Mouse (Mus musculus): ENCODE results near the gene Atf7ip2. TPM values are rescaled to one million over a fixed set of nuclear protein-coding genes. Genes with fewer than 3 reads are reported as not detected.

Atf7ip2 gene
- polyA plus RNA-seq, 1 experiment from 2014 or later, result 1.3 TPM

DNA sequence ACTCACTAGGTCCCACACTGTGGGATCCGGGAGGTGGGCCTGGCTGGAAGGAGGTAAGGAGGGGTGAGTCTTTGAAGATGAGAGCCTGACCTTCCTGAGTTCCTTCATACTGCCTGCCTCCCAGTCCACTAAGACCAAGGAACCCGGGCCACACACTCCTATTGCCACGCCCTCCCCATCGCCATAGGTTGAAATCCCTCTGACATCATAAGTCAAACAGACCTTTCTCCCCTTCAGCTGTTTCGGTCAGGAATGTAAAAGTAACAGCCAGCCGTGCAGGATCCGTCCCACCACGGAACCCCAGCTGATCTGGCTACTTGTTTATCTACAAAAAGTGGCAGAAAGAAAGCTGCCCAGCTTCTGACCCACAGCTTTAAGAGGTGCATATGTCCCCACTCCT, 107.1 kb downstream of the Atf7ip2 start:
- Histone ChIP-seq H3K9ac (no peak overlapping the region), H3K9me3 (replicated peaks) (no peaks in the 10 kb centered on the region), H3K4me3 (replicated peaks) (no peak overlapping the region), H3K4me1 (no peaks in the 10 kb centered on the region), H3K27ac (replicated peaks) (no peak overlapping the region), H3K36me3 (no peaks in the 10 kb centered on the region), H3K4me2 (replicated peaks) (no peak overlapping the region), H3K27me3 (no peaks in the 10 kb centered on the region)
- ATAC-seq (ENCODE audit: insufficient number of reproducible peaks, low FRiP score, low TSS enrichment, low read depth), result no peak
- 30% methylated on average over 8 of the region's 8 CpGs for WGBS

- ATAC-seq (ENCODE audit: insufficient number of reproducible peaks, low FRiP score, low TSS enrichment, low read depth), result no peak
- H3K27ac ChIP-seq (replicated peaks), result no peak overlapping the region
- H3K4me1 ChIP-seq, result no peaks in the 10 kb centered on the region
- no peaks in the 10 kb centered on the region for H3K36me3 ChIP-seq
- H3K4me2 ChIP-seq (replicated peaks), result no peak overlapping the region
- H3K9me3 ChIP-seq (replicated peaks), result no peaks in the 10 kb centered on the region
- WGBS, result 71% methylated on average over 3 of the region's 3 CpGs
- no peaks in the 10 kb centered on the region for H3K27me3 ChIP-seq
- no peak overlapping the region for H3K9ac ChIP-seq
- no peak overlapping the region for H3K4me3 ChIP-seq (replicated peaks)
Measured at GRCm38 (mm10) chr16:10300231-10301186, 108.0 kb downstream of the Atf7ip2 start.

Small RNAs within 50 kb of the gene (microRNA-seq; reads per million reads assigned to microRNA genes)
- gene Gm22932 (ENCODE audit: borderline number of aligned reads), result not detected

Other genes with a start within 250 kb of the Atf7ip2 start
- 1.6 and 1.7 TPM in 2 replicates for gene Grin2a, start 197.2 kb upstream of the Atf7ip2 start, polyA plus RNA-seq (2015; fragmentation: Nextera tagmentation; extraction: Ambion mirVana)
- gene Rpl39l, start 22.5 kb upstream of the Atf7ip2 start, polyA plus RNA-seq (2015; fragmentation: Nextera tagmentation; extraction: Ambion mirVana), result 7.7 and 9.9 TPM in 2 replicates
- gene Emp2, start 121.3 kb downstream of the Atf7ip2 start, polyA plus RNA-seq (2015; fragmentation: Nextera tagmentation; extraction: Ambion mirVana), result 76.9 and 79.5 TPM in 2 replicates
- 2.6 and 2.9 TPM in 2 replicates for gene Tekt5, start 202.8 kb downstream of the Atf7ip2 start, polyA plus RNA-seq (2015; fragmentation: Nextera tagmentation; extraction: Ambion mirVana)
- gene Nubp1, start 219.2 kb downstream of the Atf7ip2 start, polyA plus RNA-seq (2015; fragmentation: Nextera tagmentation; extraction: Ambion mirVana), result 47.1 and 54.7 TPM in 2 replicates

Data from embryonic facial prominence, embryonic 15.5 days (tissue).